Mouse (Mus musculus) pancreas, adult 10 weeks (tissue): ENCODE results near the gene Raly. TPM values are rescaled to one million over a fixed set of nuclear protein-coding genes. Genes with fewer than 3 reads are reported as not detected.

ENCODE experiments used
- polyA plus RNA-seq: library from polyadenylated mRNA; stranded (reverse); fragments of 350-450 nt; fragmentation: Illumina TruSeq; extraction: RNeasy Lipid Tissue Mini Kit (QIAGEN cat#74804); gene quantifications from one replicate; pipeline ENCODE4 v1.2.3, GENCODE M21; 2015; ENCODE audit warnings: low read depth, low replicate concordance; ENCODE audit not compliant: insufficient read depth

The Raly gene
- 22.9 TPM for polyA plus RNA-seq

DNA sequence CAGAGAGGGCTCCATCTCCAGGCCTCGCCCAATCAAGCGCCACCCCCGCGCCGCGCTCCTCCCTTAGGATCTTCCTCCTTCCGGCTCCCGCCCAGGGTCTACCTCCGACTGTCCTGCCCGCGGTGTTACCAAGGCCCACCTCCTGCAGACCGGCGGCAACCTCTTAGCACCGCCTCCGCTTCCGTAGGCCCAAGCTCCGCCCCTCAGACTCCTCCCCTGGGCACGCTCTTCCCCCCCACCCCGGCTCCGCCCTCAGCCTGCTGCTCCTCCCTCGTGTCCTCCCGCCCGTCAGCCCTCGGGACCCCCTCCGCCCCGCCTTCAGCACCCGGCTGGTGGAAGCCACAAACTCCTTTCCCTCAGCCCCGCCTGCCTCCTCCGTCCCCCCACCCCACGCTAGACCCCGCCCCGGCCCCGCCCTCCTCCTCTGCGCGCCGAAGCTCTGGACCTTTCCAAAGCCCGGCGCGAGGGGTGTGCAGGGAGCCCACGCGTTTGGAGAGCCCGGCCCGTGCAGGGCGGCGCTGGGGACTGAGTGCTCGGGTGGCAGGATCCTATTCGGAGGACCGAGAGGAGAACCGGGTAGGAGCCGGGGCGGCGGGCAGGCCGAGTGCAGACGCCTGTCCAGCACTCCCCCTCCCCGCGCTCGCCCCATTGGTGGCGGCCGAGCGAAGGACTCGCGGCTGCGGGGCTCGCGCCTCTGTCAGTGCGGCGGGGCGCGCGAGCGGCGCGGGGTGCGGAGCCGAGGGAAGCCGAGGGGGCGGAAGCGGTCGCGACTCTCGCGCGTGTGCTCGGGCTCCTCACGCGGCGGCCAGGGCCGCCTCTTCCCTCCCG, at the start of gene Raly, which contains the start of gene a:
Gene Raly (plus strand): TSS at position 441 of the 828 bp plus-strand sequence.
Gene a (plus strand): TSS at position 747 of the 828 bp plus-strand sequence.

DNA sequence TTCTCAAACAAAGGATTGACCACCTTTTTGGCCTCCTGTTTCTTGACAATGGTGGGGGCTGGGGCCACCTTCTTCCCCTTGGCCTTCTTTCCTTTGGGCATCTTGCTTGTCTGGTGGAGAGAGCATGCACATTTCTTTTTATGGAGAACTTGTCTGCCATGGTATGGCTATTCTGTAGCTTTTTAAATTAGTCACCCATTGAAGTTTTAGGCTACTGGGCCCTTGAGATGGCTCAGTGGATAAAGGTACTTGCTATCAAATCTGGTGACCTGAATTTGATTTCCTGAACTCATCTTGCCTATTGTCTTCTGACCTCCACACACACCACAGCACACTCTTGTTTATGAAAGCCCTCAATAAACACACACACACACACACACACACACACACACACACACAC, 21.0 kb upstream of the Raly start, which contains the start of gene Gm14214:
Gene Gm14214 (minus strand): TSS at position 101 of the 400 bp plus-strand sequence.

DNA sequence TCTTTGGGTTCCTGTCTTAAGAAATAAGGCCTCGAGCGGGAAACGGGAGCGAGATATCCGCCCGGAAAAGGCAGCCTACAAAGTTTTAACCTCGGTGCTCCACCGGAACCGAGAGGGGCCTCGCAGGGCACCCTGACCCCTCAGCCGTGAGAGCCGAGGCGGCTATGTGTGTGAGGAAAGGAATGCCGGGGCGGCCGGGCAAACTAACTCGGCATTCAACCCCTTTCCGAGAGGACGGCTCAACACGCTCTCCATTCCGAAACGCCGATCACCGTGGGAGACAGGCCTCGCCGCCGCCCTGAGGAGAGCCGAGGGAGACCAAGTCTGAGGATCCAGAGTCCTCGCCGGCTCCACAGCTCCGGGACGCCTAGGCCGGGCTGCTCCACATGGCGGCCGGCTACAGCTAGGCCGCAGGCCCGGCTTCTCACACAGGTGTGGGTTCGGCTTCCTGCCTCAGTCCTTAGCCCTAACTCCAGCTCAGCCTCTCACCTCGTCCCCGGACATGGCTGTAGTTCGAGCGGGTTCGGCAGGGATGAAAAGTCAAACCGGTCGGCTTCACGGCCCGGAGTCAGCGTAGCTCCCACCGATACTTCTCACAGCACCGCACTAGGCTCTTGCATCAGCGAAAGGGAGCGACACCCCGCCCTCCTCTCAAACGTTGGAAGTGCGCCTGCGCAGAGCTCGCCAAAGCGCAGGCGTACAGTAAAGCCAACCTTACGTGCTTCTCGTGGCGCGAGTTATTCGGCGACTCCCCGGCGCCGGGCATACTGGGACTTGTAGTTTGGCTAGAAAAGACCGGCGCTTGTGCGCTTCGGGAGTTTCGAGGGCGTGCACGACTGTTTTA, 101.5 kb downstream of the Raly start, which contains the start of gene Eif2s2:
Gene Eif2s2 (minus strand): TSS at position 735 of the 844 bp plus-strand sequence.

Other genes starting within 250 kb of the Raly start
- gene 1700003F12Rik, start 244.0 kb upstream of the Raly start, polyA plus RNA-seq = not detected
- gene Actl10, start 239.3 kb upstream of the Raly start, polyA plus RNA-seq = not detected
- not detected for gene Necab3, start 232.2 kb upstream of the Raly start, polyA plus RNA-seq
- 1.2 TPM for gene E2f1, start 221.2 kb upstream of the Raly start, polyA plus RNA-seq
- 4.9 TPM for gene Pxmp4, start 187.4 kb upstream of the Raly start, polyA plus RNA-seq
- 1.0 TPM for gene Zfp341, start 177.8 kb upstream of the Raly start, polyA plus RNA-seq
- gene 4930519P11Rik, start 177.7 kb upstream of the Raly start, polyA plus RNA-seq = not detected
- gene Chmp4b, start 139.4 kb upstream of the Raly start, polyA plus RNA-seq = 35.4 TPM
- gene Gm14214, start 21.1 kb upstream of the Raly start, polyA plus RNA-seq = not detected
- not detected for gene a, start 306 bp downstream of the Raly start, polyA plus RNA-seq
- gene Eif2s2, start 101.8 kb downstream of the Raly start, polyA plus RNA-seq = 26.5 TPM
- 0.57 TPM for gene Gm14226, start 227.2 kb downstream of the Raly start, polyA plus RNA-seq